Mouse (Mus musculus) brain, embryonic 14.5 days (tissue): ENCODE measurements around the gene Rassf3.

Source experiments
- CTCF ChIP-seq: fragments of 200-500 bp; IDR thresholded peaks from 2 replicates; pipeline ENCODE4 v1.5.1; 2012; ENCODE audit warnings: inconsistent platforms, mild to moderate bottlenecking, moderate library complexity, borderline replicate concordance; ENCODE audit not compliant: insufficient read depth, insufficient read length; ENCODE audit errors: extremely low read depth
- POLR2A ChIP-seq: fragments of 200-500 bp; IDR thresholded peaks from 2 replicates; pipeline ENCODE4 v1.6.1; 2012; ENCODE audit warnings: mild to moderate bottlenecking, inconsistent platforms, borderline replicate concordance; ENCODE audit not compliant: poor library complexity, insufficient read depth, insufficient read length, severe bottlenecking; ENCODE audit errors: extremely low read depth

GRCm38 (mm10) chr10:121386347-121386746 is 89.8 kb downstream of the Rassf3 start:
- TF ChIP-seq CTCF (no peak), POLR2A (no peak)
